Mouse (Mus musculus) layer of hippocampus, adult 11-12 months (tissue): ENCODE data around the gene Kansl1.
"Not testable (repeated sequence)": the region's sequence is repeated elsewhere in the genome, so short reads cannot be mapped to it uniquely, and the experiment has no call there.

Experiments used
- DNase-seq: peaks from one replicate; pipeline ENCODE4 v3.0.0; 2022; ENCODE audit warnings: low spot score

Gene Kansl1

DNA sequence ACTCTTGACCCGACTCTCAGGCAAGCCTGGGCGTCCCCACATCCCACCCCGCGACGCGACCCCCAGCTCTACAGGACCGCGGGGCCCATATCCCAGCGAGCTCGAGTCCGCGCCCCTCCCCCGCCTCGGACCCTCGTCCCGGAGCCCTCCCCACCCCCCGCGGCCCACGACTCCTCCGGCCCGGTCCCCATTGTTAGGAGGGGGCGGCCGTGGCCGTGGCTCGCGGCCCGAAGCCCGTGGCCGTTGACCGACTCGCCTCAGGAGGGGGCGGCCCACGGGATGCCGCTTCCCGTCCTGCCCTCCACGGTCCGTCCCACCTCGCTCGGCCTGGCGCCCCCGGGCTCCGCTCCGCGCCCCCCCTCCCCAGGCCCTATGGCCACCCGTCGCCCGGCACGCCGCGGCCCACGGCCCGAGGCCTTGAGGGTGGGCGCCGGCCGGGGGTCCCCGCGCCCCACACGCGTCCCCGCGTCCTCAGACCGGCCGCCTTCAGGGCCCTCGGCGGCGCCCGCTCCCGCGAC, at the start of gene Kansl1:
TSS of gene Kansl1 (minus strand) at position 111 of the 518 bp plus-strand sequence.
- no peak for DNase-seq

- no peak for DNase-seq
Observed at GRCm38 (mm10) chr11:104512436-104512835, 43.8 kb upstream of the Kansl1 start.

DNA sequence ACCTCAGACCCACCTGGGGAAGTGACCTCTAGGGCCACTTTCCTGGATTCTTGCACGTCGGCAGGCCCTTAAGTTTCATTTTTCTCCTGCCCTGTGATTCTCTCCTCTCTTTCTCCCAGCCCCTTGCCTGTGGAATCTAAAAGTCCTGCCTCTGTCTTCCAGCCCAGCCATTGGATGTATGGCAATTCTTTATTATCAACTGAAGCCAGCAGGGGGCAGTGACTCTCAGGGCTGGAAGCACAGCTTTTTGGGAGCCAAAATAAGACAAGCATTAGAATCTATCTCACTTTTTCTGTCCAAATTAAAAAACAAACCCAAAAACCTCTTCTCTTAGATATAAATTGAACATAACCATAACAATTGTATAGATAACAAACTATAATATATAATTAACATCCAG, 41.9 kb upstream of the Kansl1 start:
- DNase-seq = peak; percentile 17

DNA sequence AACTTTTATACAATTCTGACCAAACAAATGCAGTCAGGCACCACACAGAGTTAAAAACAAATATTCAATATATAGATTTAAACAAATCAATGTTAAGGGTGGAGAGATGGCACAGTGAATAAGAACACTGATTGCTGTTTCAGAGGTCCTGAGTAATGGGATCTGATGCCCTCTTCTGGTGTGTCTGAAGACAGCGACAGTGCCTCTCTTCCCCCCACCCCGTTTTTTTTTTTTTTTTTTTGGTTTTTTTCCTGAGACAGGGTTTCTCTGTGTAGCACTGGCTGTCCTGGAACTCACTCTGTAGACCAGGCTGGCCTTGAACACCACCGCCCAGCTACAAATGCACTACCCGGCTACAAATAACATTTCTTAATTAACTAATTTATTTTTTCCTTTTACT, 39.8 kb upstream of the Kansl1 start:
- DNase-seq = no peak

- no peak for DNase-seq
Observed at GRCm38 (mm10) chr11:104488292-104488691, 19.6 kb upstream of the Kansl1 start.

DNA sequence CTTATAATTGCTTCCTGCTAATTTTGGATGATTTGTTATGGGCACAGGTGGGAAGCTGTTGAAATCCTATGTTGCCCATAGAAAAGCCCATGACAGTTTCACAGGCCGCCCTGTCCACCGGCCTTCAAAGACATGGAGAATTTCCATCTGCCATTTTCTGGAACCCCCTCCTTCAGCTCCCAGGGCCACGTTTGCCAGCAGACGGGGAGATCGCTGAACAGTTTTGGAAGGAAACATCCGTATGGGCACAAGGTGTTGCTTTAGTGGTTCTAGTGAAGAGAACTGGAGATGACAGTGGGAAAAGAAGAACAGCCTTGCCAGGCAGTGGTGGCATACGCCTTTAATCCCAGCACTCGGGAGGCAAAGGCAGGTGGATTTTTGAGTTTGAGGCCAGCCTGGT, 13.3 kb upstream of the Kansl1 start:
- DNase-seq = no peak

- DNase-seq = no peak
Observed at GRCm38 (mm10) chr11:104479505-104479904, 10.8 kb upstream of the Kansl1 start.

DNA sequence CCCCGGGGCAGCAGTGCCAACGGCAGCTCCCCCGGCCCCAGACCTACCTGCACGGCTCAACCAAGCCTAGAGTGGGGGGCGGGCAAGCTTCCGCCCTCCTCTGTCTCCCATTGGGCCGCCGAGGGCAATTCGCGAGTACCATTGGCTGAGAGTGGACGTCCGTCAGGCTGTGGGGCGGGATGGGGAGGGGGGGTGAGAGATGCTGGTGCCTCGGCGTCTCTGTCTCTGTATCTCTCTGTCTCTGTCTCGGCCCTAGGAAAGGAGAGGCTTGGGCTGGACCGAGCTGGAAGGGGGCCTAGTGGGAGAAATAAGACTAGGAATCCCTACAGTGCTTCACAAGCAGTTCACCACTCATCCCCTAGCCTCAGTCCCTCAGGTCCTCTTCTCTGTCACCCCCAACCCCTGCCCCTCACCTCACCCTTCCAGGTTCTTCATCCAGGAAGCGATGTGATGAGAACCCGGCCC, 742 bp upstream of the Kansl1 start:
- peak; percentile 90 for DNase-seq

DNA sequence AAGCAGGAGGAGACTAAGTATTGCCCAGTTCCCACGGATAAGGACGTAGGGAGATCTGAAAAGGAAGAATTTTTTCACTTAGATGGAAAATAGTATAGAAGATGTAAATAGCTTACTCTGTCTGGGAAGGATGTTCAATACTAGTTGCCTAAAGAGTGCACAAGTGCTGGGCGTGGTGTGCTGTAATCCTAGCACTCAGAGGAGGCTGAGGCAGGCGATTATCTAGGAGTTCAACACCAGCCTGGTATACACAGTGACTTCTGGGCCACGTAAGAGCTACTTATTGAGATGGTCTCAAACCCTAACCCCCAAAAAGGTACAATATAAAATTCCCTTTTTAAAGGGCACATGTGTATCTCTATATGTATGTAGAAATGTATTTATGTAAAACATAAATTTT, 963 bp downstream of the Kansl1 start:
- DNase-seq = no peak

- DNase-seq = peak; percentile 81
Observed at GRCm38 (mm10) chr11:104461551-104461950, 7.1 kb downstream of the Kansl1 start.

DNA sequence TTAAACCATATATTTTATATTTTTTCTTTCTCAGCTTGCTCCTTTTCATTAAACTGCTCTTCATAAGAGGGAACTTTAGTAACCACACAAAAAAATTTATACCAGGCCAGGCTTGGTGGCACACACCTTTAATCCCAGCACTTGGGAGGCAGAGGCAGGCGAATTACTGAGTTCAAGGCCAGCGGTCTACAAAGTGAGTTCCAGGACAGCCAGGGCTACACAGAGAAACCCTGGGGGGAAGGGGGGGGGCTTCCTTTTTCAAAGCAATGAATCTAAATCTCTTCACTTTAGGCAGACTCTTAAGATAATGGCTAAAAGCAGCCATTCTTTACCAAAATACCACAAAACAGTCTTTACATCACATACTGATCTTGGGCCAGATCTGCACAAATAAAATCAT, 9.0 kb downstream of the Kansl1 start:
- no peak for DNase-seq

GRCm38 (mm10) chr11:104458507-104458906, 10.2 kb downstream of the Kansl1 start:
- no peak for DNase-seq

DNA sequence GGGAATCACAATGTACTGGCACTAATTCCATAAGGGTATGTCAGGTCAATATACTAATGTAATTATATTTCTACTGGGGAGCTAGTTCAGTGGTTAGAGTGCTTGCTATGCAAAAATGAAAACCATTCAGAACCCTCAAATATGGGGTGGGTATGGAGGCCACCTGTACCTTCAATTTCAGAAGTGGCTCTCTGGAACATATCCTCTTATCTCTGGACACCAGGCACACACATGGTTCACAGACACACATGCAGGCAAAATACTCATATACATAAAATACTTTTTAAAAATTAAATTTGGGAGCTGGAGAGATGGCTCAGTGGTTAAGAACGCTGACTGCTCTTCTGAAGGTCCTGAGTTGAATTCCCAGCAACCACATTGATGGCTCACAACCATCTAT, 16.0 kb downstream of the Kansl1 start:
- DNase-seq = no peak

DNA sequence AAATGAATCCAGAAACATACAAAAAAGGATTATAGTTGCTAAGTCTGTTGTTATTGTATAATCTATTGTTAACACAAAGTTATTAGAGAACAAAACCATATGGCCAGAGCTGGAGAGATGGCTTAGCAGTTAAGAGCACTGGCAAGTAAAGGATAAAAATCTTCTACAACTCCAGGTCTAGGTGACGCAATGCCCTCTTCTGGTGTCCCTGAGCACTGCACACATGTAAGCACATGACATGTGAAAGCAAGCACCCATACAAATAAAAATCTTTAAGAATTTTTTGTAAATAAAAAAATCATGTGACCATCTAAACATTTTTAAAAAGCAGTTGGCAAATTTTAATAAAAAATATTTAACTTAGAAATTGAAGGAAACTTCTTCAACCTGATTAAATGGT, 17.4 kb downstream of the Kansl1 start:
- DNase-seq = no peak

GRCm38 (mm10) chr11:104448499-104448898, 20.2 kb downstream of the Kansl1 start:
- DNase-seq = not testable (repeated sequence)

DNA sequence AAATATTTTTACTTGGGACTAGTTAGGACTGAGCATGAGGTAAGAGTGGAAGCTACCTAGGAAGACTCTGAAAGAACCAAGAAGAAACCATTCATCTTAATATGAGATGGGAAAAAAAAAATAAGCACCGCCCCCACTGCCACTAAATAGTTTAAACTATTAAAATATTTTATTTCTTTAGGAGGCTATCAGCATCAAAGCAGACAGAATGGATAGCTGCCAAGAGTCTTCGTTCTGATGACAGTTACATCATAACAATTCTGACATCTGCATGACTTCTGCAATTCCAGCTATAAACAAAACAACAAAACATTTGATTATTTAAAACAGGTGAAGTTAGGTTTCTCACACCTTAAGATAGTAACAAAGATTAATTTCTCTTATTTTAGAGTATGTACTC, 23.1 kb downstream of the Kansl1 start:
- DNase-seq = no peak

DNA sequence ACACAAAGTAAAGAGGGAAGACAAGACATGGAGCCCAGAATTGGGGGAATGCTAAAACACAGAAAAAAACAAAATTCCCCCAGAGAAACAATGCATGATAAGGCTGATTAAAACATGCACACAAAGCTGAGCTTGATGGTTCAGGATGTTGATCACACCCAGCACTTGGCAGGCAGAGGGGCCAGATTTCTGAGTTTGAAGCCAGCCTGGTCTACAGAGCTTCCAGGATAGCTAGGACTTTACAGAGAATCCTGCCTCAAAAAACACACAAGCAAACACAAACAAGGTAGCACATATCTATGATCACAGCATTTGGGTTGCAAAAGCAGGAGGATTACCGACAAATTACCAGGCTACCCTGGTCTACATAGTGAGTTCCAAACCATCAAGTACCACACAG, 23.6 kb downstream of the Kansl1 start:
- no peak for DNase-seq

- DNase-seq = no peak
Observed at GRCm38 (mm10) chr11:104443359-104443758, 25.3 kb downstream of the Kansl1 start.

- DNase-seq = peak; percentile 89
Observed at GRCm38 (mm10) chr11:104442333-104443136, 26.1 kb downstream of the Kansl1 start.

DNA sequence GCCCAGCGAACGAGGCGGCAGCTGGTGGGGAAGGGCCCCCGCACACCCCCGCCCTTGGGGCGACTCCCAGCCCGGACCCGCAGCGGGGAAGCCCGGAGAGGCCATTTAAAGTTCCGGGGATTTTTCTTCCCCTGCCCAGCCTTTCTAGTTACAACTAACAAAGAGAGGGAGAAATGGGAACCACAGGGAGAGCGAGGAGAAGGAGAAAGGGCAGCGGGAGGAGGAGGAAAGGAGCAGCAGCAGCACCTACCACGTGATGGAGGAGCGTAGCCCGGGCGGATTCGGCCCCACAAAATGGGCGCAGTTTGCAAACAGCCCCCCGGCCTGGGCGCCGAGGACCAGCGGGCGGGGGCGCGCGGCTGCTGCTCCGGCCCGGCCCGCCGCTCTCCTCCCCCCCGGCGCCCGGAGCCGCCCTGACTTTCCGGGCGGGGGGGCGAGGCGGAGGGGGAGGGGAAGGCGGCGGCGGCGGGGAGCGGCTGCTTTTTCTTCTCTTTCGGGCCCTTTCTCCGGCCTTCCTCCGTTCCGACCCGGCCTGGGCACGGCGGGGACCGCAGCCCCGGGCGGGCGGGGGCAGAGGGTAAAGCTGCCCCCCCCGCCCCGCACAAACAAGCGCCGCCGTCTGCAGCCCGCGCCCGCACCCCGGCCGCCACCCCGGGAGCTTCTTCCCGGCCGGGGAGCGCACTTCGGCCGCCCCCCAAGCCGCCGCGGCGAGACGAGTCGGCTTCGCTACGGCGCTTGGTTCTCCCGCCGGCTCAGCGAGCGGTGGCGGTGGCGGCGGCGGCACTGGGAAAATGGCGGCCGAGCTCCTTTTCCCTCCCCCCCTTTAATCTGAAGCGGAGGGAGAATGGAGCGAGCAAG, 27.0 kb downstream of the Kansl1 start:
- peak; percentile 77 for DNase-seq

DNA sequence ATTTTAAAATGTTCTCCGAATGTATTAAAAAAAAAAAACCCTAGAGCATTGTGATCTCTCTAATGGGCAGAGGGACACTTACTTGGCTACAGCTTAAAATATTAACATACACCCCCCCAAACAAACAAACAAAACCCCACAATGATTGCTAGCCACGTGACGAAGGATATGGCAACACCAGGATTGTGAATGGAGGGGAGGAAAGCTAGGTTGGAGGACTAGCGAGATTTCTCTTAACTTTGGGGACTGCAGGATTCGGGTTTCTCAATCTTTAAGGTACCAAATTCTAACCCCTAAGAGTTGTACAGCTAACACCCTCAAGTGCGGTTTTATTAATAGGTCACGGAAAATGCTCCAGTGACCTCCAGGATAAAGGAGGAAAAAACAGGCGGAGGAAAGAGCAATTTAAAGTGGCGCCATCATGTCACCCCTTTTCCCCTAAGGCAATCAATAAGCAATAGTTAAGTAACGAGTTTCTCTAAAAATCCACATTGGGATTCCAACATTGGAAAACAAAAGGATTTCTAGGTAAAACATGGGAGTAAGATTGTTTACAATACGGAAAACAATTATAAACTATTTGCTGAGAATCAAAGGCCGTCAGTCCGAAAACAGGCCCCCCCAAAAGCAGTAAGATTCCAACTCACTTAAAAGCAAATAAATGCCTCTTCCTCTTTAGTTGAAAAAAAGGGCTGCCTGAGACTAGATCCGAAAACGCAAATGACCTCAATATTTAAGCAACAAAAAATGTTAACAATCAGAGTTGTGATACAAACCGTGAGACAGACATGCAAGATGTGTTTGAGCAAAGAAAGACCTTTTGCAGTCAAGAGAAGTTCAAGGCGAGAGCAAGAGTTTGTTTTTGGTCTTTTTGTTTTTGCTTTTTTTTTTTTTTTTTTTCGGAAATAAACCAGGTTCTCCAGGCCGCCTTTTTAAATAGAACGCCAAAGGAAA, 27.9 kb downstream of the Kansl1 start:
- no peak for DNase-seq

DNA sequence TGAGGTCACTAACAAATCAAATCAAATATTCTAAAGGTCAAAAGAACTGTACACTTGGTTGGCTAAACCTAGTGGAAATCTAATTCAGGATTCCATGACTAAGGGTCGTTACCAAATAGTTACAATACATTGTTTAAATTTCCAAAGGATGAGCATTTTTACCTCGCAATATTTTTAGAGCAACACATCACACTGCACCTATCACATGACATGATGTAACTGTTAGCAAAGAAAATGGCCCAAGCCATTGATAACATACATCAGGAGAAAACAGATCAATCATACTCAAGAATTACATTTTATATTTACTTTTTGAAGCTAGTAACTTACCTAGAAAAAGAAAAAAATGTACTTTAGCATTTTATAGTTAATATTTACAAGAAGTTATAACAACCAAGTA, 29.0 kb downstream of the Kansl1 start:
- DNase-seq = no peak
